Mouse (Mus musculus): ENCODE data around the gene Mga.

DNA sequence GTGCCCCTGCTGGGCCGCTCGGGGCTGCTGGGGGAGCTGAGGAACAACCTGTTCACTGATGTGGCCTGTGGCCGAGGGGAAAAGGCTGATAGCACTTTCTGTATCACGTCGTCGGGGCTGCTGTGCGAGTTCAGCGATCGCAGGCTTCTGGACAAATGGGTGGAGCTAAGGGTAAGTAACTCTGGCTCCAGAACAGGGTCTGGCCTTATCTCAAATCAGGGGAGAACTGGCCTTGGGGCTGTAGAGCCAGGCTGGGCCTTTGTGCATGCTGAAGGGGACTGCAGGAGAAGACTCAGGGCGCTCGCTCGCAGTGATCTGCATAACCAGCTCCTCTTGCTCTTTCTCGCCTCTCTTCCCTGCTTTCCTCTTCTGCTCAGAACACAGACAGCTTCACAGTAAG lies 115.9 kb downstream of the Mga start:
- TF ChIP-seq CTCF (IDR thresholded peaks at IDR 0.05; ENCODE audit: low read depth) (no peak), EP300 (IDR thresholded peaks at IDR 0.05; ENCODE audit: low read depth) (no peak)

All from heart, postnatal 0 days (tissue).